Mouse (Mus musculus): ENCODE data around the gene Prl3d3.
"Not testable (repeated sequence)": the region's sequence is repeated elsewhere in the genome, so short reads cannot be mapped to it uniquely, and the experiment has no call there.

Prl3d3 gene

DNA sequence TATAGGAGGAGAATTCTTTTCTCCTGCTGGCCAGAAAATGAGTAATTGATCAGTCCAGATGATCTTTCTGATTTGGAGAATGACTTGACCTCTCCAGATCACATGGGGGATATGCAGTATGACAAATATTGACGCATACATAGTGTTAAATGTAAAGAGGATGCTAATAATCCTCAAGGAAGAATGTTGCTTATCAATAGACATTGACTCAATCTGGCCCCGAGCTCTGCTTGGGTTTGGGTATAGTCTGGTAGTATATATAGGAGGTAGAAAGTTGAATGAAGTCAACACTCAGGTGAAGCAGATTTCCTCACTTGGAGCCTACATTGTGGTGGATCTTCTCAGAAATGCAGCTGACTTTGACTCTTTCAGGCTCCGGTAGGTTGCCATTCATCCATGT lies at the start of gene Prl3d3:
Gene Prl3d3 (plus strand): TSS at position 301 of the 400 bp plus-strand sequence.
- not testable (repeated sequence) for DNase-seq (ENCODE audit: low spot score in 2 of 2)

DNA sequence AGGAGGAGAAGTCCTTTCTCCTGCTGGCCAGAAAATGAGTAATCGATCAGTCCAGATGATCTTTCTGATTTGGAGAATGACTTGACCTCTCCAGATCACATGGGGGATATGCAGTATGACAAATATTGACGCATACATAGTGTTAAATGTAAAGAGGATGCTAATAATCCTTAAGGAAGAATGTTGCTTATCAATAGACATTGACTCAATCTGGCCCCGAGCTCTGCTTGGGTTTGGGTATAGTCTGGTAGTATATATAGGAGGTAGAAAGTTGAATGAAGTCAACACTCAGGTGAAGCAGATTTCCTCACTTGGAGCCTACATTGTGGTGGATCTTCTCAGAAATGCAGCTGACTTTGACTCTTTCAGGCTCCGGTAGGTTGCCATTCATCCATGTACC lies 35.2 kb upstream of the Prl3d3 start, which contains the start of gene Prl3d2:
Gene Prl3d2 (plus strand): TSS at position 301 of the 400 bp plus-strand sequence.
- not testable (repeated sequence) for DNase-seq (ENCODE audit: low spot score in 2 of 2)

DNA sequence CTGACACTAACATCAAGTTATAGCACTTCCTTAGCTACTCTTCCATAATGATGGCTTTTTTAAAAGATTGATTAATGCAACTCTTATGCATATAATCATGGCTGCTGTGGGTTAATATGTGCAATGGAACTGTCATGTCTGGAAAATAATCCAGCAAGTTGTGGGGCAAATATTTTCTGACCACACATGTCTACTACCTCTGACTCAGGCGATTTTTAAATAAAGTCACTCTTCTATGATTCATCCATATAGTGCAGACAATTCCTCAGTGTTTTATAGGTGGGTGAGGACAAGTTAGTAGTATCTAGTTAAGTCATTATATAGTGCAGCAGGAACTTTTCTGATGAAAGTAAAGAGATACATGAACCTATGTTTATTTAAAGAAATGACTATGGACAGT lies 8.3 kb upstream of the Prl3d3 start:
- no peak for DNase-seq (ENCODE audit: low spot score in 2 of 2)

DNA sequence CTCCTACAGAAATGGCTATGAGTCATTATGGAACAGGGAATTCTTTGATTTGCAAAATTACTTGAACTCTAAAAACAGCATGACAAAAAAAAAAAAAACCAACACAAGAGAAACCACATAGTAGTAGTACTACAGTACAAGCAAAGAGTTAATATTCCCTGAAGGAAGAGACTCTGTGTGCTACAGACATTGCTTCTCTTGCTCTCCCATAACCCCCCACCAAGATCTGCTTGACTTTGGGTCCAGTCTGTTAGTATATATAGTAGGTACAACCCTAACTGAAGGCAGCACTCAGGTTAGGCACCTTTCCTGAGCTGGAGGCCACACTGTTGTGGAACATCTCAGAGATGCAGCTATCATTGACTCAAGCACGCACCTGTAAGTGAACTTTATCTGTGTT lies 39.8 kb downstream of the Prl3d3 start, which contains the start of gene Prl3c1:
Gene Prl3c1 (plus strand): TSS at position 301 of the 400 bp plus-strand sequence.
- DNase-seq (ENCODE audit: low spot score in 2 of 2): no peak
